Mouse (Mus musculus) CH12.LX (cell line): ENCODE results near the gene Kpna2. TPM values are rescaled to one million over a fixed set of nuclear protein-coding genes. Genes with fewer than 3 reads are reported as not detected.

Experiments used
- DNase-seq: peaks from one replicate; pipeline ENCODE4 v3.0.0-alpha.2; 2013; ENCODE audit errors: extremely low read depth
- H3K27ac ChIP-seq: 2 replicates; pipeline ENCODE4 v1.5.1; 2012; ENCODE audit warnings: low read depth, mild to moderate bottlenecking, control low read depth, moderate library complexity; ENCODE audit not compliant: insufficient read depth
- H3K27me3 ChIP-seq: replicated peaks from 2 replicates; pipeline ENCODE3; 2012; ENCODE audit warnings: inconsistent platforms
- H3K36me3 ChIP-seq, 2 experiments: replicated peaks in 1 of 2; 2 replicates each; pipeline versions ENCODE3 to v1.6.1; 2012; ENCODE audit warnings: inconsistent platforms in 1 of 2, low read length in 1 of 2, mild to moderate bottlenecking in 1 of 2, mixed read lengths in 1 of 2, moderate library complexity in 1 of 2; ENCODE audit not compliant: control insufficient read depth in 1 of 2, insufficient read depth in 1 of 2
- H3K4me1 ChIP-seq, 2 experiments: 2 replicates each; pipeline ENCODE4 v1.6.1; 2012; ENCODE audit warnings: inconsistent platforms in 1 of 2, moderate library complexity in 1 of 2; ENCODE audit not compliant: insufficient read depth in 2 of 2, control insufficient read depth in 1 of 2
- H3K4me2 ChIP-seq: 2 replicates; pipeline ENCODE4 v1.6.1; 2012; ENCODE audit warnings: low read depth, mild to moderate bottlenecking, control low read depth; ENCODE audit not compliant: poor library complexity, insufficient read depth, severe bottlenecking
- H3K4me3 ChIP-seq, 3 experiments: fragments of 150-350 bp in 1 of 3; sonication (generic) in 1 of 3; replicated peaks in 1 of 3; 2 replicates each; pipeline versions ENCODE3 to v1.5.1; 2011 to 2012; ENCODE audit warnings: low read depth in 2 of 3, low read length in 2 of 3, mild to moderate bottlenecking in 2 of 3, moderate library complexity in 2 of 3, control low read depth in 1 of 3, improper control_type of control experiment in 1 of 3, inconsistent platforms in 1 of 3, mixed read lengths in 1 of 3; ENCODE audit not compliant: poor library complexity in 1 of 3
- H3K79me2 ChIP-seq: replicated peaks from 2 replicates; pipeline ENCODE4 v1.6.1; 2012; ENCODE audit warnings: mild to moderate bottlenecking, moderate library complexity; ENCODE audit not compliant: control insufficient read depth, poor library complexity, insufficient read depth, severe bottlenecking; ENCODE audit errors: extremely low read depth
- H3K9ac ChIP-seq: 2 replicates; pipeline ENCODE4 v1.6.1; 2012; ENCODE audit warnings: low read depth, mild to moderate bottlenecking, control low read depth, moderate library complexity; ENCODE audit not compliant: insufficient read depth
- H3K9me3 ChIP-seq: replicated peaks from 2 replicates; pipeline ENCODE3; 2012; ENCODE audit warnings: low read length, inconsistent platforms, mixed read lengths
- BHLHE40 ChIP-seq: IDR thresholded peaks from 2 replicates; pipeline ENCODE4 v1.6.1; 2011; ENCODE audit warnings: mild to moderate bottlenecking, low read depth, low read length, improper control_type of control experiment
- CHD1 ChIP-seq: IDR thresholded peaks from 2 replicates; pipeline ENCODE4 v1.6.1; 2012; ENCODE audit warnings: low read depth, low read length, improper control_type of control experiment, inconsistent platforms
- CHD2 ChIP-seq: IDR thresholded peaks from 2 replicates; pipeline ENCODE4 v1.6.1; 2011; ENCODE audit warnings: low read length, improper control_type of control experiment
- ELF1 ChIP-seq: IDR thresholded peaks from 2 replicates; pipeline ENCODE4 v1.6.1; 2014; ENCODE audit warnings: low read depth, mild to moderate bottlenecking, inconsistent platforms, low read length, improper control_type of control experiment
- EP300 ChIP-seq: IDR thresholded peaks from 2 replicates; pipeline ENCODE4 v1.6.1; 2011; ENCODE audit warnings: low read length, improper control_type of control experiment
- ETS1 ChIP-seq: conservative IDR thresholded peaks from 2 replicates; pipeline ENCODE4 v1.6.1; 2012; ENCODE audit warnings: low read depth, mild to moderate bottlenecking, inconsistent platforms, low read length, improper control_type of control experiment, moderate library complexity
- IRF4 ChIP-seq: IDR thresholded peaks from 2 replicates; pipeline ENCODE4 v1.6.1; 2014; ENCODE audit warnings: low read depth, mild to moderate bottlenecking, inconsistent platforms, low read length, improper control_type of control experiment
- JUN ChIP-seq: IDR thresholded peaks from 2 replicates; pipeline ENCODE4 v1.6.1; 2011; ENCODE audit warnings: low read depth, mild to moderate bottlenecking, low read length, improper control_type of control experiment, moderate library complexity; ENCODE audit not compliant: insufficient read depth
- KAT2A ChIP-seq: IDR thresholded peaks from 2 replicates; pipeline ENCODE4 v1.6.1; 2012; ENCODE audit warnings: low read length, improper control_type of control experiment, inconsistent platforms; ENCODE audit not compliant: insufficient replicate concordance
- MAFK ChIP-seq: IDR thresholded peaks from 2 replicates; pipeline ENCODE4 v1.6.1; 2011; ENCODE audit warnings: low read length, improper control_type of control experiment; ENCODE audit not compliant: insufficient replicate concordance
- MAX ChIP-seq: IDR thresholded peaks from 2 replicates; pipeline ENCODE4 v1.6.1; 2011; ENCODE audit warnings: low read length, improper control_type of control experiment
- MAZ ChIP-seq: IDR thresholded peaks from 2 replicates; pipeline ENCODE4 v1.6.1; 2012; ENCODE audit warnings: low read depth, mild to moderate bottlenecking, inconsistent platforms, low read length, improper control_type of control experiment, moderate library complexity
- PAX5 ChIP-seq: IDR thresholded peaks from 2 replicates; pipeline ENCODE4 v1.6.1; 2012; ENCODE audit warnings: low read length, inconsistent platforms, mixed read lengths
- POLR2A ChIP-seq: IDR thresholded peaks from 2 replicates; pipeline ENCODE4 v1.6.1; 2011; ENCODE audit warnings: low read depth, mild to moderate bottlenecking, improper control_type of control experiment, low read length
- RAD21 ChIP-seq: IDR thresholded peaks from 2 replicates; pipeline ENCODE4 v1.6.1; 2011; ENCODE audit warnings: low read depth, mild to moderate bottlenecking, low read length, improper control_type of control experiment, moderate library complexity
- SMC3 ChIP-seq: IDR thresholded peaks from 2 replicates; pipeline ENCODE4 v1.6.1; 2011; ENCODE audit warnings: low read depth, low read length, improper control_type of control experiment
- TCF12 ChIP-seq: IDR thresholded peaks from 2 replicates; pipeline ENCODE4 v1.6.1; 2014; ENCODE audit warnings: low read depth, mild to moderate bottlenecking, inconsistent platforms, low read length, improper control_type of control experiment
- UBTF ChIP-seq: IDR thresholded peaks from 2 replicates; pipeline ENCODE4 v1.6.1; 2012; ENCODE audit warnings: low read depth, mild to moderate bottlenecking, inconsistent platforms, low read length, improper control_type of control experiment, moderate library complexity
- USF2 ChIP-seq: conservative IDR thresholded peaks from 2 replicates; pipeline ENCODE4 v1.6.1; 2011; ENCODE audit warnings: low read depth, low read length, improper control_type of control experiment
- ZNF384 ChIP-seq: IDR thresholded peaks from 2 replicates; pipeline ENCODE4 v1.6.1; 2012; ENCODE audit warnings: low read depth, low read length, improper control_type of control experiment, inconsistent platforms
- dilution Hi-C: fragments of 300-500 bp; cut with MboI; formaldehyde crosslinking; loops from 2 replicates; pipeline ENCODE4 v1.14.3; 2020; ENCODE audit warnings: low sequenced_read_pairs; ENCODE audit not compliant: extremely low pct_unique_long_range_greater_than_20kb, extremely low pct_ligation_motif_present
- in situ Hi-C: fragments of 300-500 bp; cut with MboI; formaldehyde crosslinking; loops from 3 replicates; pipeline ENCODE4 v1.14.3; 2019; ENCODE audit warnings: low sequenced_read_pairs, low pct_ligation_motif_present, low pct_unique_long_range_greater_than_20kb, mixed read lengths
- polyA plus RNA-seq: library from polyadenylated mRNA; unstranded; fragments of >175 nt; gene quantifications from 2 replicates; pipeline ENCODE4 v1.2.1, GENCODE M21; 2012; ENCODE audit warnings: low read depth; ENCODE audit not compliant: insufficient read length
- total RNA-seq, 2 experiments: library from RNA; depleted of rRNA; stranded (reverse); fragments of 300-350 nt in 1 of 2; fragments of >200 nt in 1 of 2; gene quantifications; 2 replicates each; pipeline ENCODE4 v1.2.3; 2012 to 2014

Gene Kpna2
- total and polyA plus RNA-seq, 3 experiments, result 327 to 759 (median 582) TPM

DNA sequence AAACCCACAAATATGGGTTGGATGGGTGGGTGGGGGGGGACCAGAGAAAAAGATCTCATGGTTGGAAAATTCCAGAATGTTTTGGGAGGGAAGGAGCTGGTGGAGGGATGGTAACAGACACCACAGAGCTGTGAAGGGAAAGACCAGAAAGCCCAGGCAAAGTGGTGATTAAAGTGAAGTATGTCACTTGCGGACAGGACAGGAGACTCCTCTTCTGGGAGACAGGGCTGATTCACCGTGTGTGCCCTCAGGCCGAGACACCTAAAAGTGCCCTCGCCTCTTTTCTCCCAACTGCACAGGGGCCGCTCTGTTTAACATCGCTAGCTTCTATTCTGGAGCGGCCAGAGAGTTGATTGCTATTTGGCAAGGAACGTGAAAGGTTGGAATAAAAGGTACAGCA is 44.8 kb downstream of the Kpna2 start:
- in situ Hi-C loops, result loop anchor here (25.0 kb wide), 1 partner anchor 317 kb away; no protein-coding TSS in a partner anchor
- TF ChIP-seq ZNF384 (no peak), IRF4 (no peak), EP300 (no peak), UBTF (no peak), TCF12 (no peak), BHLHE40 (no peak), KAT2A (no peak), CHD2 (no peak), MAFK (no peak), USF2 (no peak)
- TF ChIP-seq, all 38 proteins: peak for 0
- H3K9me3 ChIP-seq, result no peaks in the 10 kb centered on the region
- no peaks in the 10 kb centered on the region for H3K36me3 ChIP-seq
- no peak overlapping the region for H3K9ac ChIP-seq
- no peaks in the 10 kb centered on the region for H3K27me3 ChIP-seq
- H3K4me1 ChIP-seq, result no peaks in the 10 kb centered on the region
- dilution Hi-C loops, result no loop called here
- no peaks in the 10 kb centered on the region for H3K79me2 ChIP-seq
- no peak overlapping the region for H3K27ac ChIP-seq
- no peak overlapping the region for H3K4me2 ChIP-seq
- H3K4me3 ChIP-seq, result no peak overlapping the region
- no peak for DNase-seq

DNA sequence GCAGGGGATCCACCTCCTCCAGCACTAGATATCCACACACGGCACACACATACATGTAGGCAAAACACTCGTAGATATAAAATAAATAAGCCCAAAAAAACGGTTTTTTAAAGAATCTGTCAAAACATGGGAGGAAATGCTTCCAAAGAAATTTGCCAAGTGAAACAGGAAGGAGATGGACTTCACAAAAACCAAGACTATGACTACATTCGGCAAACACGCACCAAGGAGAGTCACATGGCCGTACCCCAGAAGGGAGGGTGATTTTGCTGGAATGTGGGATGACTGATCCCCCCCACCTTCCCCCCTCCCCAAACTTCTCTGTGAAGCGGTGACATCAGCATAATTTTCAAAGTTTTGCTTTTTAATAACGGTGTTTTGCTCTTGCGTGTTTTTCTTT is 45.2 kb downstream of the Kpna2 start:
- DNase-seq, result no peak
- H3K4me2 ChIP-seq, result no peak overlapping the region
- H3K79me2 ChIP-seq, result no peaks in the 10 kb centered on the region
- no peak overlapping the region for H3K4me3 ChIP-seq
- H3K9ac ChIP-seq, result no peak overlapping the region
- TF ChIP-seq EP300, result no peak
- TF ChIP-seq MAZ, result no peak
- no peak for TF ChIP-seq CHD1
- TF ChIP-seq PAX5, result no peak
- TF ChIP-seq ETS1, result no peak
- no peak for TF ChIP-seq MAX
- TF ChIP-seq SMC3, result no peak
- no peak for TF ChIP-seq POLR2A
- TF ChIP-seq MAFK, result no peak
- TF ChIP-seq TCF12, result no peak
- TF ChIP-seq BHLHE40, result no peak
- TF ChIP-seq JUN, result no peak
- TF ChIP-seq ELF1, result no peak
- no peak for TF ChIP-seq IRF4
- TF ChIP-seq USF2, result no peak
- no peak for TF ChIP-seq ZNF384
- TF ChIP-seq KAT2A, result no peak
- TF ChIP-seq RAD21, result no peak
- TF ChIP-seq, all 38 proteins: peak for 0
- Histone ChIP-seq H3K27me3 (no peaks in the 10 kb centered on the region), H3K27ac (no peak overlapping the region), H3K9me3 (no peaks in the 10 kb centered on the region), H3K4me1 (no peaks in the 10 kb centered on the region), H3K36me3 (no peaks in the 10 kb centered on the region)
- dilution Hi-C loops, result no loop called here
- in situ Hi-C loops, result loop anchor here (25.0 kb wide), 1 partner anchor 317 kb away; no protein-coding TSS in a partner anchor

Other genes with a start within 250 kb of the Kpna2 start
- gene Pecam1, start 248.9 kb downstream of the Kpna2 start, total RNA-seq (2012; rRNA removed), result 19.2 and 22.3 TPM in 2 replicates
- 18.4 and 20.4 TPM in 2 replicates for gene Pecam1, start 248.9 kb downstream of the Kpna2 start, total RNA-seq (2014; rRNA removed)
- gene Pecam1, start 248.9 kb downstream of the Kpna2 start, polyA plus RNA-seq, result 18.9 and 19.2 TPM in 2 replicates
- 22.0 and 28.1 TPM in 2 replicates for gene Milr1, start 248.3 kb downstream of the Kpna2 start, total RNA-seq (2012; rRNA removed)
- gene Milr1, start 248.3 kb downstream of the Kpna2 start, total RNA-seq (2014; rRNA removed), result 41.2 and 50.1 TPM in 2 replicates
- 33.1 and 35.4 TPM in 2 replicates for gene Milr1, start 248.3 kb downstream of the Kpna2 start, polyA plus RNA-seq
- gene Polg2, start 220.0 kb downstream of the Kpna2 start, total RNA-seq (2012; rRNA removed), result 12.5 and 13.3 TPM in 2 replicates
- gene Polg2, start 220.0 kb downstream of the Kpna2 start, total RNA-seq (2014; rRNA removed), result 12.3 and 15.3 TPM in 2 replicates
- 11.5 and 12.1 TPM in 2 replicates for gene Polg2, start 220.0 kb downstream of the Kpna2 start, polyA plus RNA-seq
- gene Ddx5, start 210.4 kb downstream of the Kpna2 start, total RNA-seq (2012; rRNA removed), result 269 and 351 TPM in 2 replicates
- 505 and 574 TPM in 2 replicates for gene Ddx5, start 210.4 kb downstream of the Kpna2 start, total RNA-seq (2014; rRNA removed)
- gene Ddx5, start 210.4 kb downstream of the Kpna2 start, polyA plus RNA-seq, result 1,169 and 1,328 TPM in 2 replicates
- gene Cep95, start 210.3 kb downstream of the Kpna2 start, total RNA-seq (2012; rRNA removed), result 17.2 and 17.5 TPM in 2 replicates
- gene Cep95, start 210.3 kb downstream of the Kpna2 start, total RNA-seq (2014; rRNA removed), result 21.7 and 24.4 TPM in 2 replicates
- gene Cep95, start 210.3 kb downstream of the Kpna2 start, polyA plus RNA-seq, result 19.3 and 25.3 TPM in 2 replicates
- 10.8 and 11.1 TPM in 2 replicates for gene Smurf2, start 78.8 kb downstream of the Kpna2 start, total RNA-seq (2012; rRNA removed)
- gene Smurf2, start 78.8 kb downstream of the Kpna2 start, total RNA-seq (2014; rRNA removed), result 11.1 and 11.3 TPM in 2 replicates
- gene Smurf2, start 78.8 kb downstream of the Kpna2 start, polyA plus RNA-seq, result 13.2 and 13.3 TPM in 2 replicates
- 0.29 and 1.1 TPM in 2 replicates for gene 1810010H24Rik, start 26.1 kb upstream of the Kpna2 start, total RNA-seq (2012; rRNA removed)
- gene 1810010H24Rik, start 26.1 kb upstream of the Kpna2 start, total RNA-seq (2014; rRNA removed), result 0.82 and 1.7 TPM in 2 replicates
- gene 1810010H24Rik, start 26.1 kb upstream of the Kpna2 start, polyA plus RNA-seq, result 0.53 and 0.83 TPM in 2 replicates
- gene Bptf, start 132.6 kb upstream of the Kpna2 start, total RNA-seq (2012; rRNA removed), result 28.0 and 29.6 TPM in 2 replicates
- 22.1 and 22.2 TPM in 2 replicates for gene Bptf, start 132.6 kb upstream of the Kpna2 start, total RNA-seq (2014; rRNA removed)
- 55.6 and 63.9 TPM in 2 replicates for gene Bptf, start 132.6 kb upstream of the Kpna2 start, polyA plus RNA-seq
- gene Nol11, start 189.8 kb upstream of the Kpna2 start, total RNA-seq (2012; rRNA removed), result 62.1 and 76.5 TPM in 2 replicates
- gene Nol11, start 189.8 kb upstream of the Kpna2 start, total RNA-seq (2014; rRNA removed), result 172 and 191 TPM in 2 replicates
- 89.3 and 109 TPM in 2 replicates for gene Nol11, start 189.8 kb upstream of the Kpna2 start, polyA plus RNA-seq